Mouse (Mus musculus) stomach, postnatal 0 days (tissue): Measurements from ENCODE around the gene Ada.

Experiments
- CTCF ChIP-seq: IDR thresholded peaks from 2 replicates; pipeline ENCODE4 v1.5.1; 2016; ENCODE audit warnings: antibody characterized with exemption, low read depth, mild to moderate bottlenecking, moderate library complexity
- EP300 ChIP-seq: optimal IDR thresholded peaks from 2 replicates; pipeline ENCODE3; 2016; ENCODE audit warnings: antibody characterized with exemption

GRCm38 (mm10) chr2:163735163-163735562 lies 14.9 kb downstream of the Ada start:
- no peak for TF ChIP-seq CTCF
- no peak for TF ChIP-seq EP300
